Mouse (Mus musculus) heart, adult 2 months (tissue): ENCODE measurements around the gene Lao1. TPM values are rescaled to one million over a fixed set of nuclear protein-coding genes. Genes with fewer than 3 reads are reported as not detected.

Experiments used
- DNase-seq, 2 experiments: peaks; one replicate each; pipeline ENCODE4 v3.0.0; 2021
- H3K27ac ChIP-seq: fragments of 200-600 bp; 2 replicates; pipeline ENCODE4 v1.8.1; 2022
- H3K27me3 ChIP-seq: fragments of 200-500 bp; 2 replicates; pipeline ENCODE4 v1.6.1; 2012; ENCODE audit warnings: mild to moderate bottlenecking, low read length, inconsistent platforms, mixed read lengths; ENCODE audit not compliant: control insufficient read depth, insufficient read depth
- H3K36me3 ChIP-seq: fragments of 200-500 bp; 2 replicates; pipeline ENCODE4 v1.6.1; 2012; ENCODE audit warnings: low read length, inconsistent platforms; ENCODE audit not compliant: control insufficient read depth, insufficient read depth
- H3K4me1 ChIP-seq: fragments of 200-500 bp; 2 replicates; pipeline ENCODE4 v1.6.1; 2011; ENCODE audit warnings: low read length; ENCODE audit not compliant: control insufficient read depth, insufficient read depth
- H3K4me3 ChIP-seq: fragments of 200-600 bp; 2 replicates; pipeline ENCODE4 v1.8.1; 2022
- H3K79me2 ChIP-seq: fragments of 200-500 bp; replicated peaks from 2 replicates; pipeline ENCODE4 v1.6.1; 2012; ENCODE audit warnings: mild to moderate bottlenecking, inconsistent platforms, low read length, moderate library complexity, mixed read lengths; ENCODE audit not compliant: control insufficient read depth, insufficient read depth
- H3K9ac ChIP-seq: fragments of 200-500 bp; 2 replicates; pipeline ENCODE4 v1.6.1; 2012; ENCODE audit warnings: low read depth, mild to moderate bottlenecking, control low read depth, inconsistent platforms, low read length, mixed read lengths
- CTCF ChIP-seq: fragments of 200-600 bp; IDR thresholded peaks from 2 replicates; pipeline ENCODE4 v1.8.1; 2022; ENCODE audit warnings: antibody characterized with exemption, mild to moderate bottlenecking, moderate library complexity
- EP300 ChIP-seq: fragments of 200-500 bp; IDR thresholded peaks from 2 replicates; pipeline ENCODE4 v1.6.1; 2011; ENCODE audit warnings: low read depth, low read length, control low read depth; ENCODE audit not compliant: insufficient read depth
- POLR2A ChIP-seq: fragments of 200-500 bp; IDR thresholded peaks from 2 replicates; pipeline ENCODE4 v1.6.1; 2011; ENCODE audit warnings: mild to moderate bottlenecking, low read depth, low read length, control low read depth; ENCODE audit not compliant: insufficient read depth
- WGBS: fragments of 180-500 bp; shearing (Covaris S2); methylation state at CpG from one replicate; pipeline ENCODE4 v1.1.7; 2018; 5-methylcytosine and 5-hydroxymethylcytosine counted together
- intact Hi-C: fragments of 180-260 bp; cut with DNase I; formaldehyde crosslinking; loops from one replicate; pipeline ENCODE4 v1.15.1; 2025
- polyA plus RNA-seq: library from polyadenylated mRNA; depleted of rRNA; stranded (reverse); fragments of >200 nt; gene quantifications from 2 replicates; pipeline ENCODE4 v1.2.3, GENCODE M21; 2012
- total RNA-seq, 2 experiments: library from RNA; stranded (reverse); gene quantifications; 2 replicates each; pipeline ENCODE4 v1.2.3; 2021

Lao1 gene
- total and polyA plus RNA-seq, 3 experiments: 0.20 to 0.42 TPM; not detected in 1

- Histone ChIP-seq H3K9ac (no peak overlapping the region), H3K27ac (no peak overlapping the region), H3K4me3 (no peak overlapping the region), H3K36me3 (no peaks in the 10 kb centered on the region), H3K4me1 (no peaks in the 10 kb centered on the region; the same call in 1 of the 2 replicates), H3K27me3 (no peaks in the 10 kb centered on the region), H3K79me2 (no peaks in the 10 kb centered on the region)
- DNase-seq: peak in 1 of 2 experiments; percentile 51
- intact Hi-C loops: no loop called here
- TF ChIP-seq EP300 (no peak), CTCF (no peak), POLR2A (no peak)
- 42% methylated on average over 19 of the region's 19 CpGs for WGBS
These were observed 38.5 kb downstream of the Lao1 start for GRCm38 (mm10) chr4:118999691-119000486.

- Histone ChIP-seq H3K79me2 (no peaks in the 10 kb centered on the region), H3K4me3 (no peak overlapping the region), H3K9ac (no peak overlapping the region), H3K27ac (no peak overlapping the region), H3K27me3 (no peaks in the 10 kb centered on the region), H3K4me1 (no peaks in the 10 kb centered on the region; the same call in 1 of the 2 replicates), H3K36me3 (no peaks in the 10 kb centered on the region)
- intact Hi-C loops: no loop called here
- WGBS: 32% methylated on average over 10 of the region's 10 CpGs
- TF ChIP-seq EP300: no peak
- DNase-seq: no peak
These were observed 40.3 kb downstream of the Lao1 start for GRCm38 (mm10) chr4:119001696-119002095.

GRCm38 (mm10) chr4:119002512-119002911, 41.1 kb downstream of the Lao1 start:
- no peak for DNase-seq
- 71% methylated on average over 3 of the region's 3 CpGs for WGBS
- Histone ChIP-seq H3K27me3 (no peaks in the 10 kb centered on the region), H3K79me2 (no peaks in the 10 kb centered on the region), H3K27ac (no peak overlapping the region), H3K36me3 (no peaks in the 10 kb centered on the region), H3K4me3 (no peak overlapping the region), H3K9ac (no peak overlapping the region), H3K4me1 (no peaks in the 10 kb centered on the region; the same call in 1 of the 2 replicates)
- no peak for TF ChIP-seq EP300
- TF ChIP-seq CTCF: no peak
- TF ChIP-seq POLR2A: no peak
- intact Hi-C loops: no loop called here

GRCm38 (mm10) chr4:119004178-119004577, 42.8 kb downstream of the Lao1 start:
- H3K4me1 ChIP-seq: no peaks in the 10 kb centered on the region; the same call in 1 of the 2 replicates
- H3K27me3 ChIP-seq: no peaks in the 10 kb centered on the region
- TF ChIP-seq CTCF: peak; percentile 52
- TF ChIP-seq EP300: no peak
- intact Hi-C loops: no loop called here
- H3K79me2 ChIP-seq: no peaks in the 10 kb centered on the region
- no peaks in the 10 kb centered on the region for H3K36me3 ChIP-seq
- H3K4me3 ChIP-seq: no peak overlapping the region
- H3K9ac ChIP-seq: no peak overlapping the region
- no peak overlapping the region for H3K27ac ChIP-seq
- DNase-seq: no peak
- 64% methylated on average over 3 of the region's 3 CpGs for WGBS

- Histone ChIP-seq H3K27me3 (no peaks in the 10 kb centered on the region), H3K27ac (no peak overlapping the region), H3K4me3 (no peak overlapping the region), H3K9ac (no peak overlapping the region), H3K36me3 (no peaks in the 10 kb centered on the region), H3K4me1 (no peaks in the 10 kb centered on the region; the same call in 1 of the 2 replicates), H3K79me2 (no peaks in the 10 kb centered on the region)
- TF ChIP-seq EP300 (peak; percentile 85; the same call in 1 of the 2 replicates), CTCF (peak; percentile 97), POLR2A (no peak)
- peak; percentile 75 to 90 for DNase-seq
- 49% methylated on average over 7 of the region's 7 CpGs for WGBS
- intact Hi-C loops: loop anchor here (1.0 kb wide), 3 partner anchors 136 to 200 kb away; no protein-coding TSS in a partner anchor
These were observed 43.4 kb downstream of the Lao1 start for GRCm38 (mm10) chr4:119004613-119005339.

- Histone ChIP-seq H3K36me3 (no peaks in the 10 kb centered on the region), H3K9ac (no peak overlapping the region), H3K4me3 (no peak overlapping the region), H3K4me1 (no peaks in the 10 kb centered on the region), H3K27me3 (no peaks in the 10 kb centered on the region), H3K79me2 (no peaks in the 10 kb centered on the region), H3K27ac (no peak overlapping the region)
- no peak for DNase-seq
- TF ChIP-seq POLR2A: no peak
- no peak for TF ChIP-seq CTCF
- intact Hi-C loops: no loop called here
- WGBS: 88% methylated on average over 6 of the region's 6 CpGs
These were observed 46.2 kb downstream of the Lao1 start for GRCm38 (mm10) chr4:119007602-119008001.
